In genomic region chr2:93361454-93361853, GRCm38 (mm10) we compare ENCODE assay signal across 12 mouse cellular contexts. TPM values are rescaled to one million over a fixed set of nuclear protein-coding genes. Genes with fewer than 3 reads are reported as not detected.
DNase-seq lines count a peak whose midpoint lies in the region; ATAC-seq and TF ChIP-seq lines count a peak whose summit lies in the region.
"Had no signal": no experiment of that assay in that cellular context is flagged by ENCODE, and none has a peak within 500 bp of the region (broad histone marks: within the 10 kb centered on the region; RNA-seq: fewer than 3 reads in every experiment).

No protein-coding gene starts in this region.

- 12% methylated on average over 5 of the region's 5 CpGs for WGBS in heart, embryonic 12.5 days
- WGBS in embryonic facial prominence, embryonic 12.5 days = 13% methylated on average over 5 of the region's 5 CpGs
- 21% methylated on average over 5 of the region's 5 CpGs for WGBS in liver, embryonic 14.5 days (ENCODE audit: insufficient replicate concordance)
- WGBS in forebrain, embryonic 12.5 days = 40% methylated on average over 5 of the region's 5 CpGs

- H3K4me1 ChIP-seq in heart, embryonic 12.5 days (replicated peaks) = peaks cover 13% of the 10 kb centered on the region
- H3K4me1 ChIP-seq in MEL (ENCODE audit: control insufficient read depth in 1 of 2, insufficient read depth in 2 of 2, low read length in 2 of 2) = peaks cover 2 to 16% of the 10 kb centered on the region in 2 experiments
- no peaks in the 10 kb centered on the region for H3K4me1 ChIP-seq in embryonic facial prominence, embryonic 12.5 days
- H3K4me1 ChIP-seq in liver, embryonic 14.5 days (replicated peaks; ENCODE audit: control insufficient read depth in 2 of 2, insufficient read depth in 2 of 2, low read length in 1 of 2) = peaks cover 11 to 44% of the 10 kb centered on the region in 2 experiments
- peaks cover 1% of the 10 kb centered on the region; the same call in 1 of the 2 replicates for H3K4me1 ChIP-seq in forebrain, embryonic 12.5 days

- TF ChIP-seq CTCF in MEL (IDR thresholded peaks at IDR 0.05 in 2 of 3, conservative IDR thresholded peaks at IDR 0.05 in 1 of 3; ENCODE audit: control insufficient read depth in 1 of 3, insufficient read depth in 1 of 3, low read depth in 2 of 3, low read length in 3 of 3, poor library complexity in 1 of 3, severe bottlenecking in 1 of 3) = no peak
- no peak for TF ChIP-seq CTCF in liver, embryonic 14.5 days (IDR thresholded peaks at IDR 0.05; ENCODE audit: low read depth)

- DNase-seq in heart, adult 9 months (ENCODE audit: low spot score in 2 of 2) = no peak
- DNase-seq in MEL (ENCODE audit: low read depth, low spot score) = peak; percentile 56
- DNase-seq in liver, embryonic 14.5 days (ENCODE audit: low read depth in 3 of 3, low spot score in 3 of 3) = no peak
- DNase-seq in layer of hippocampus, adult 11-12 months (ENCODE audit: low spot score) = no peak
- no peak for DNase-seq in cerebellum, postnatal 10 days
- DNase-seq: heart, postnatal 10 days; layer of hippocampus, postnatal 36 days; thymus, adult 2 months had no signal

- no peaks in the 10 kb centered on the region; the same call in 1 of the 2 replicates for H3K27me3 ChIP-seq in heart, embryonic 12.5 days (replicated peaks)
- no peaks in the 10 kb centered on the region; a peak in 1 of 4 replicates for H3K27me3 ChIP-seq in MEL (ENCODE audit: control insufficient read depth in 1 of 2, insufficient read depth in 2 of 2, low read length in 2 of 2)
- H3K27me3 ChIP-seq in embryonic facial prominence, embryonic 12.5 days = no peaks in the 10 kb centered on the region
- no peaks in the 10 kb centered on the region for H3K27me3 ChIP-seq in liver, embryonic 14.5 days (ENCODE audit: control insufficient read depth, insufficient read depth, low read length)
- H3K27me3 ChIP-seq in forebrain, embryonic 12.5 days = 0 out of 2 replicates have a peak, but pooled peaks cover 6% of the 10 kb centered on the region

- TF ChIP-seq POLR2A in MEL (IDR thresholded peaks at IDR 0.05; ENCODE audit: control insufficient read depth in 1 of 2, insufficient read depth in 1 of 2, low read depth in 1 of 2, low read length in 2 of 2, poor library complexity in 1 of 2) = no peak

- TF ChIP-seq EP300 in MEL (IDR thresholded peaks at IDR 0.05; ENCODE audit: low read depth in 1 of 2, low read length in 2 of 2) = no peak
- TF ChIP-seq EP300 in liver, embryonic 14.5 days (IDR thresholded peaks at IDR 0.05; ENCODE audit: low read depth) = no peak

- H3K36me3 ChIP-seq in heart, embryonic 12.5 days = no peaks in the 10 kb centered on the region
- peaks cover 0 to 8% of the 10 kb centered on the region in 2 experiments; a peak in 2 of 4 replicates for H3K36me3 ChIP-seq in MEL (ENCODE audit: control insufficient read depth in 1 of 2, insufficient read depth in 2 of 2, low read length in 2 of 2)
- H3K36me3 ChIP-seq in embryonic facial prominence, embryonic 12.5 days = no peaks in the 10 kb centered on the region
- H3K36me3 ChIP-seq in liver, embryonic 14.5 days (replicated peaks; ENCODE audit: control insufficient read depth, insufficient read depth, low read depth) = no peaks in the 10 kb centered on the region
- no peaks in the 10 kb centered on the region for H3K36me3 ChIP-seq in forebrain, embryonic 12.5 days (replicated peaks)

- no peak overlapping the region for H3K4me3 ChIP-seq in heart, embryonic 12.5 days
- 0 out of 4 replicates have a peak overlapping the region, but pooled peaks of 1 of the 2 experiments have one; percentile 35 for H3K4me3 ChIP-seq in MEL (ENCODE audit: control insufficient read depth in 1 of 2, insufficient read depth in 1 of 2, low read depth in 2 of 2, low read length in 2 of 2)
- no peak overlapping the region for H3K4me3 ChIP-seq in embryonic facial prominence, embryonic 12.5 days
- no peak overlapping the region for H3K4me3 ChIP-seq in liver, embryonic 14.5 days (ENCODE audit: insufficient read depth in 1 of 2, low read depth in 2 of 2, low read length in 2 of 2)
- H3K4me3 ChIP-seq in forebrain, embryonic 12.5 days (replicated peaks) = no peak overlapping the region
- H3K4me3 ChIP-seq: myocyte had no signal

- TF ChIP-seq RAD21 in MEL (IDR thresholded peaks at IDR 0.05; ENCODE audit: low read depth, low read length) = no peak

- no peaks in the 10 kb centered on the region for H3K79me2 ChIP-seq in MEL (ENCODE audit: control insufficient read depth, insufficient read depth, low read length, poor library complexity)

- no peak overlapping the region for H3K9ac ChIP-seq in heart, embryonic 12.5 days
- H3K9ac ChIP-seq in MEL (ENCODE audit: control insufficient read depth, low read depth, low read length, poor library complexity, severe bottlenecking) = 0 out of 2 replicates have a peak overlapping the region, but pooled peaks have one; percentile 6
- no peak overlapping the region for H3K9ac ChIP-seq in embryonic facial prominence, embryonic 12.5 days
- no peak overlapping the region for H3K9ac ChIP-seq in liver, embryonic 14.5 days (replicated peaks)
- no peak overlapping the region for H3K9ac ChIP-seq in forebrain, embryonic 12.5 days

- H3K27ac ChIP-seq in heart, embryonic 12.5 days (ENCODE audit: poor library complexity, severe bottlenecking) = no peak overlapping the region
- no peak overlapping the region for H3K27ac ChIP-seq in MEL (ENCODE audit: control insufficient read depth, low read depth, low read length)
- H3K27ac ChIP-seq in embryonic facial prominence, embryonic 12.5 days = no peak overlapping the region
- no peak overlapping the region for H3K27ac ChIP-seq in liver, embryonic 14.5 days
- no peak overlapping the region for H3K27ac ChIP-seq in forebrain, embryonic 12.5 days

- no peak overlapping the region for H3K4me2 ChIP-seq in heart, embryonic 12.5 days
- no peak overlapping the region for H3K4me2 ChIP-seq in embryonic facial prominence, embryonic 12.5 days (replicated peaks)
- H3K4me2 ChIP-seq in liver, embryonic 14.5 days (ENCODE audit: low read depth) = no peak overlapping the region
- no peak overlapping the region for H3K4me2 ChIP-seq in forebrain, embryonic 12.5 days

- H3K9me3 ChIP-seq in heart, embryonic 12.5 days (replicated peaks) = no peaks in the 10 kb centered on the region
- H3K9me3 ChIP-seq in MEL (replicated peaks; ENCODE audit: insufficient read depth, low read length) = no peaks in the 10 kb centered on the region
- H3K9me3 ChIP-seq in embryonic facial prominence, embryonic 12.5 days = no peaks in the 10 kb centered on the region
- no peaks in the 10 kb centered on the region for H3K9me3 ChIP-seq in liver, embryonic 14.5 days (ENCODE audit: control insufficient read depth, low read length)
- no peaks in the 10 kb centered on the region for H3K9me3 ChIP-seq in forebrain, embryonic 12.5 days

- ATAC-seq in heart, embryonic 12.5 days (ENCODE audit: insufficient number of reproducible peaks, low FRiP score) = 0 out of 2 replicates have a peak, but pooled peaks have one; percentile 20
- ATAC-seq in embryonic facial prominence, embryonic 12.5 days (ENCODE audit: insufficient number of reproducible peaks, insufficient read depth, low FRiP score, low TSS enrichment) = 0 out of 2 replicates have a peak, but pooled peaks have one; percentile 25
- 0 out of 2 replicates have a peak, but pooled peaks have one; percentile 24 for ATAC-seq in liver, embryonic 14.5 days (ENCODE audit: insufficient read depth)
- no peak; the same call in 1 of the 2 replicates for ATAC-seq in forebrain, embryonic 12.5 days (ENCODE audit: low FRiP score)

TF ChIP-seq in MEL, 35 proteins besides CTCF, POLR2A, EP300 and RAD21:
- TF ChIP-seq KAT2A (conservative IDR thresholded peaks at IDR 0.05; ENCODE audit: low read depth, low read length) (no peak), MAFK (IDR thresholded peaks at IDR 0.05; ENCODE audit: borderline replicate concordance, low read depth, low read length) (no peak), MEF2A (IDR thresholded peaks at IDR 0.05; ENCODE audit: extremely low read depth, insufficient replicate concordance, low read depth, low read length, poor library complexity, severe bottlenecking) (no peak), MYC (IDR thresholded peaks at IDR 0.05; ENCODE audit: low read depth, low read length) (no peak), ZKSCAN1 (IDR thresholded peaks at IDR 0.05; ENCODE audit: low read depth, low read length) (no peak), MYB (IDR thresholded peaks at IDR 0.05; ENCODE audit: low read depth, low read length) (no peak), POLR2AphosphoS2 (IDR thresholded peaks at IDR 0.05; ENCODE audit: low read length) (no peak)

RNA-seq across cellular contexts. Expression of gene Tspan18, which starts 27.1 kb away (rescaled TPM):
- 58.5 and 63.8 TPM in 2 replicates for polyA plus RNA-seq in heart, embryonic 12.5 days (2016; fragmentation: Nextera tagmentation; extraction: Ambion mirVana)
- 1.5 and 2.2 TPM in 2 replicates for total RNA-seq in MEL (2012; rRNA removed)
- 1 to 10 TPM in 1 of 2 experiments, not detected in 1; 4.4 TPM for polyA plus RNA-seq in MEL (2012; ENCODE audit: insufficient read depth in 1 of 2, insufficient read length in 2 of 2, low read depth in 1 of 2, low replicate concordance in 2 of 2, missing spikeins in 1 of 2)
- 16.1 and 16.3 TPM in 2 replicates for polyA plus RNA-seq in embryonic facial prominence, embryonic 12.5 days (2016; fragmentation: Nextera tagmentation; extraction: Ambion mirVana)
- 2.2 and 2.5 TPM in 2 replicates for polyA plus RNA-seq in liver, embryonic 14.5 days (2012; rRNA removed)
- polyA plus RNA-seq in liver, embryonic 14.5 days (2014; fragmentation: Nextera tagmentation; extraction: Ambion mirVana) = 2.3 and 3.9 TPM in 2 replicates
- polyA plus RNA-seq in forebrain, embryonic 12.5 days (2016; fragmentation: Nextera tagmentation; extraction: Ambion mirVana) = 31.2 and 32.5 TPM in 2 replicates
